Mouse (Mus musculus) heart, postnatal 0 days (tissue): ENCODE measurements around the gene Ano10.

Experiments used
- CTCF ChIP-seq: IDR thresholded peaks from 2 replicates; pipeline ENCODE4 v1.5.1; 2016; ENCODE audit warnings: antibody characterized with exemption, control low read depth, low read depth
- EP300 ChIP-seq: IDR thresholded peaks from 2 replicates; pipeline ENCODE4 v1.6.1; 2016; ENCODE audit warnings: antibody characterized with exemption, low read depth

GRCm38 (mm10) chr9:122339972-122340371 is 45.7 kb upstream of the Ano10 start:
- TF ChIP-seq CTCF (no peak), EP300 (no peak)
